Mouse (Mus musculus) natural killer cell, adult 2 months (primary cell): ENCODE data around the gene Il1rap.

ENCODE experiments used
- DNase-seq, 2 experiments: peaks; one replicate each; pipeline ENCODE4 v3.0.0; 2022; ENCODE audit warnings: low spot score in 2 of 2

The Il1rap gene

GRCm38 (mm10) chr16:26728139-26728538 lies 146.6 kb downstream of the Il1rap start:
- DNase-seq: no peak

GRCm38 (mm10) chr16:26730941-26731340 lies 149.4 kb downstream of the Il1rap start:
- DNase-seq: no peak

- no peak for DNase-seq
Measured at GRCm38 (mm10) chr16:26732566-26732965, 151.1 kb downstream of the Il1rap start.

- DNase-seq: no peak
Measured at GRCm38 (mm10) chr16:26755381-26756155, 174.1 kb downstream of the Il1rap start.

GRCm38 (mm10) chr16:26775976-26776375 lies 194.5 kb downstream of the Il1rap start:
- no peak for DNase-seq

- no peak for DNase-seq
Measured at GRCm38 (mm10) chr16:26777132-26777531, 195.6 kb downstream of the Il1rap start.
